Mouse (Mus musculus) C2C12 (cell line): Measurements from ENCODE around the gene Hes2.

Experiments used
- CEBPB ChIP-seq: IDR thresholded peaks from one replicate; pipeline ENCODE4 v1.6.1; 2011; ENCODE audit warnings: low read depth, mild to moderate bottlenecking, control low read depth, moderate library complexity
- CTCF ChIP-seq: IDR thresholded peaks from one replicate; pipeline ENCODE4 v1.5.1; 2011; ENCODE audit not compliant: control insufficient read depth, insufficient read depth, insufficient read length
- MAX ChIP-seq: IDR thresholded peaks from one replicate; pipeline ENCODE4 v1.6.1; 2011; ENCODE audit warnings: mild to moderate bottlenecking, control low read depth
- USF1 ChIP-seq: IDR thresholded peaks from one replicate; pipeline ENCODE4 v1.6.1; 2011; ENCODE audit warnings: low read depth, mild to moderate bottlenecking, control low read depth, moderate library complexity

DNA sequence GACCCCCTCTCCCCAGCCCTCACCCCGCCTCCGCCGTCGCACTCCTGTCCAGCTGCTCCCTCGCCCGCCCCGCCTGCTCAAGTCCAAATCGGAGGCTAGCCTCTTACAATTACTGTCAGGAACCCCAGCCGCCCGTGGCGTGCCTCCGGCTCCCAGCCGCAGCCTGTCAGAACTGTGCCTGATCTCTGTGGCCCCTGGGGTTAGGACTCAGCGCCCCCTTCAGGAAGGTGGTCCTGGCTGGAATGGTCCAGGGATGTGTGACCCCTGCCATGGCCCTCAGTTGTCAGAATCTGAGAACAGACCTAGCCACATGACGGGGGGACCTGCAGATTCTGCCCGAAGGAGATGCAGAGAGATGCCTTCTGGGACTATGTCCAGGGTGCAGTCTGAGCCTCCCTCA, 44.6 kb upstream of the Hes2 start:
- no peak for TF ChIP-seq CTCF
- TF ChIP-seq USF1: no peak
- no peak for TF ChIP-seq CEBPB
- no peak for TF ChIP-seq MAX
